Mouse (Mus musculus) gastrocnemius, postnatal 14 days (tissue): ENCODE data around the gene Mllt6. TPM values are rescaled to one million over a fixed set of nuclear protein-coding genes. Genes with fewer than 3 reads are reported as not detected.

Source experiments
- DNase-seq: peaks from one replicate; pipeline ENCODE4 v3.0.0; 2021; ENCODE audit warnings: mixed read lengths
- intact Hi-C: fragments of 180-260 bp; cut with DNase I; formaldehyde crosslinking; loops from one replicate; pipeline ENCODE4 v1.15.1; 2025; ENCODE audit warnings: low total_unique reads
- total RNA-seq, 2 experiments: library from RNA; stranded (reverse); gene quantifications; 2 replicates each; pipeline ENCODE4 v1.2.3; 2021

Gene Mllt6
- total RNA-seq, 2 experiments from 2014 or later = 26.2 to 27.4 TPM

DNA sequence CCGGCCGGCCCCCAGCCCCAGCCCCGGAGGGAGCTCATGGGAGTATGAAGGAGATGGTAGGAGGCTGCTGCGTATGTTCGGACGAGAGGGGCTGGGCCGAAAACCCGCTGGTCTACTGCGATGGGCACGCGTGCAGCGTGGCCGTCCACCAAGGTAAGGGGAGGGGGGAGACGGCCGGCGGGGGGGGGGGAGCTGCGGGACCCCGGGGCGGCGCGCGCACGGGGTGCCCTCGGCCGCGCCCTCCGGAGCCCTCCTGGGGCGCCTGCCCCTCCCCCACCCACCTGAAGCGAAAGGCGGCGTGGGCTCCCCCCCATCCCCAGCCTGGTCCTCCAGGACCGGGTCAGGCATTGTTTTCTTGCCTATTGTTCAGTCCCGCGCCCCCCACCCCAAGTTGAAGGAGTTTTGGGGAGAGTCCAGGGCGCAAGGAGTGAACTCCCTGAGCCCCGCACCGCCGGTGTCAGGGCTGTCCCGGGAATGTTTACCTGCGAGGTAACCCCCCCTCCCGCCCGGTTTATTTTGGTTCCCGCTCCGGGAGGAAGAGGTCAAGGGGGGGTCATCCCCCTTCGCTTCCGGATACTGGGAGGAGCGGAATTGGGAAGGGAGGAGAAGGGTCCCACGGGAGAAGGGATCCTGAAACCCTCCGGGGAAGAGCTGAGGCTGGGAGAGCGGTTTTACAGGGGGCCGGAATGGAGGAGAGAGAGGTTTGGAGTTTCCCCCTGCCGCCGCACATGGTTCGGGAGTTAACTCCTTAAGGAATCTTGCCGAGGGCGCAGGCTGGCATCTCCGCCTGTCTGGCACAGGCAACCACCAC lies 519 bp downstream of the Mllt6 start:
- intact Hi-C loops = no loop called here
- peak; percentile 30 for DNase-seq

DNA sequence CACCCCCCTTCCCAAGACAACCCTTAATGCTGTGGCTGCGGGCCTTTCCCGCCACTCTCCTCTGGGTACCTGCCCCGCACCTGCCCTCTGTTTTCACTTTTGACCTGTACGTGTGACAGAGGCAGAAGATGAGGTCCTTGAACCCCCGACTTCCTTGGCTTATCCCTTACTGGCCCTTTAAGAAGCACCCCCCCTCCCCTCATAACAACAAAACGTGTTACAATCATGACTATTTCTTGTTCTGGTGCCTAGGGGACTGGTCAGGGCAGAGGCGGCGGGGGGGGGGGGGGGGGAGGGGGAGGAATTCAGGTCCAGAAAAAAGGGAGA lies 1.1 kb downstream of the Mllt6 start:
- intact Hi-C loops = no loop called here
- no peak for DNase-seq

DNA sequence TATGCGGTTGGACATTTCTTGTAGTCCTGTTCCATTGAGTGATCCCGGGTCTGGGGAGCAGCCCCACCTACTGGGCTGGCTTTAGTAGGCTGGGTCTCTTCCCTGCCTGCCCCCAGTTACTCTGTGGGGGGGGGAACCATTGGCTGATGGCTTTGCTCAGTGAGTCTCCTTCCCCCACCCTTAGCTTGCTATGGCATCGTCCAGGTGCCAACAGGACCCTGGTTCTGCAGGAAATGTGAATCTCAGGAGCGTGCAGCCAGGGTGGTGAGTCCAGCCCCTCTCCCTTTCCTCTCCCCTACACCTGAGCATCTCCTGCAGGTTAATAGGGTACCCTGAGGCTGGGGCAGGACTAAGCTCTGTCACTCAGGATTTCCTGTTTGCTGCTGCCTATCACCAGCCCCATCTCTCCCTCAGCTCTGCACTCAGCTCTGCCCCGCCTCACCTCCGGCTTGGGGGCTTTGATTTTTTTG lies 1.6 kb downstream of the Mllt6 start:
- intact Hi-C loops = no loop called here
- no peak for DNase-seq

DNA sequence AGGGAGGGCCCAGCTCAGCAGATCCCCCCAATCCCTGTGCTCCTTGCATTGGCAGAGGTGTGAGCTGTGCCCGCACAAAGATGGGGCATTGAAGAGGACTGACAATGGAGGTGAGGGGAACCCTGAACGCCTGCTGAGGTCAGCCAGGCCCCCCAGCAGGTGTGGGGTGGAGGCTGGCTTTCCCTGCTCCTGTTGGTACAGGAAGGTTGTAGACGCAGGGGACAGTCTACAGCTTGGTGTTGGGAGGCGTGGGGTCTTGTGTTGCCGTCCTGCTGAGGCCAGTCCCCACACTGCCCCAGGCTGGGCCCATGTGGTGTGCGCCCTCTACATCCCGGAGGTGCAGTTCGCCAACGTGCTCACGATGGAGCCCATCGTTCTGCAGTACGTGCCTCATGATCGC lies 2.2 kb downstream of the Mllt6 start:
- intact Hi-C loops = no loop called here

DNA sequence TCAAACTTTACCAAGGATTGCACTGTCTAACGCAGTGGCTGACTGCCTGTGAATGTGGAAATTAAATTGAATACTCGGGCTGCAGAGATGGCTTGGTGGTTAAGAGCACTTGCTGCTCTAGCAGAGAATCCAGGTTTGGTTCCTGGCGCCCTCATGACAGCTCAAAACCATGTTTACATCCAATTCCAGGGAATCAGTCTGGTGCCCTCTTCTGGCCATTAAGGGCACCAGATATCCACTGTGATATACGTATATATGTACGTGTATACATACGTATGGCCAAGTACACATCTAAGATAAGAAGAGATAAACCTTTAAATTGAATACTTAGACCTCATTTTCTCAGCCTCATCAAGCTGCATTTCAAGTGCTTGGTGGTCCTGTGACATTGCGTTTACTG lies 3.0 kb downstream of the Mllt6 start:
- intact Hi-C loops = no loop called here
- DNase-seq = no peak

More for the DNA sequence above, 2.2 kb downstream of the Mllt6 start:
- no peak for DNase-seq

DNA sequence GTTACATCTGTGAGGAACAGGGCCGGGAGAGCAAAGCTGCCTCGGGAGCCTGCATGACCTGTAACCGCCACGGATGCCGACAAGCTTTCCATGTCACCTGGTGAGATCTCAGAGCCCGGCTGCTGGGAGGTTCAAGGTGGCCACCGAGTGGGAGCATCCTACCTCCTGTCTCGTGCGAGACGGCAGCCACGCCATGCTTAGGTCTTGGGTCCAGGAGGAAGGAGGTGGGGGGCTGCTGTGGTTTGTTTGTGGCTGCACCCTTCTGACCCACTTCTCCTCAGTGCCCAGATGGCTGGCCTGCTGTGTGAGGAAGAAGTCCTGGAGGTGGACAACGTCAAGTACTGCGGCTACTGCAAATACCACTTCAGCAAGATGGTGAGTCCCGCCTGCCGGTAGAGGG lies 3.6 kb downstream of the Mllt6 start:
- intact Hi-C loops = no loop called here
- DNase-seq = no peak

DNA sequence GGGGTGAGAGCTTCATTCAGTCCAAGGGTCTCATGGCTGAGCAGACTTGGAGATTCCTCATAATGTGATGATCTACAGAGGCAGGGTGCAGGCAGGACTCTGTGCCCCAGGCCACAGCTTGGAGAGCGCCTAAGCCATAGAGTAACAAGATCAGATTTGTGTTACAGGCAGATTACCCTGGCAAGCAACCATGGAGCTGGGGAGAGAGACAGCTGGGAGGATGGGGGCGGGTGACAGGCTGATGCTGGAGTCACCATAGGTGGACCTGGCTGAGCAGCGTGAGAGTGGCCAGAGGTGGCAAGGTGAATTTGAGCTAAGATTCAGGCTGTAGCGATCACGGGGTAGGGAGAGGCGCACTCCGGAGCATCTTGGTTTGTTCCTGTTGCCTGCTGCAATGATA lies 4.9 kb downstream of the Mllt6 start:
- peak; percentile 53 for DNase-seq
- intact Hi-C loops = no loop called here

DNA sequence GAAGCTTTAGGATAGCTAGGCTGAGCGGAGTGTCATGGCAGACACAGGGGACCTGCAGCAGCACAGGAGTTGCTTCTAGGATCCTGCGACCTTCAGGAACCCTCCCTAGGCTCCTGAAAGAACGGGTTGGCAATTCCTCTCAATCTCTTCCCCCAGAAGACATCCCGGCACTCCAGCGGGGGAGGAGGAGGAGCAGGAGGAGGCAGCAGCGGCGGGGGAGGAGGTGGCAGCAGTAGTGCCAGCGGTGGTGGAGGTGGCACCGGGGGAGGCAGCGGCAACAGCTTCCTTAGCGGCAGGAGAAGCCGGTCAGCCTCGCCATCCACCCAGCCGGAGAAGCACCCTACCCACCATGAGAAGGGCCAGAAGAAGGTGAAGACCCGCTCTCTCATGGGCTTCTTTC lies 6.1 kb downstream of the Mllt6 start:
- DNase-seq = peak; percentile 38

DNA sequence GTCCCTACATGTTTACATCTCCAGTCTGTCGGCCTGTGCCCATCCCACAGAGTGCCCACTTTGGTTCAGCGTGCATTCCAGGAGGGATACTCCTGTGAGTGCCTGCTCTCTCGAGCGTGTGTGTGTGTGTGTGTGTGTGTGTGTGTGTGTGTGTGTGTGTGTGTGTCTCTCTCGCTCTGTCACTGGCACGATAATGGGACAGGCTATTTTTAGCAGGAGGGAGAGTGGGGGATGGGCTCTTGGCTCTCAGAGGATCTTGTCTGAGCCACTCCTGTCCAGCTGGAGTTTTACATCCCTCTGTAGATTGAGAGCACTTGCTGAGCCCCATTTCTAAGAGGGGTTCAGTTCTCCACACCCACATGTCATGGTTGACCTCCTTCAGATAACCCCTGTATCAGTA lies 6.6 kb downstream of the Mllt6 start:
- peak; percentile 57 for DNase-seq
- intact Hi-C loops = no loop called here

More for the DNA sequence above, 6.1 kb downstream of the Mllt6 start:
- intact Hi-C loops = no loop called here

DNA sequence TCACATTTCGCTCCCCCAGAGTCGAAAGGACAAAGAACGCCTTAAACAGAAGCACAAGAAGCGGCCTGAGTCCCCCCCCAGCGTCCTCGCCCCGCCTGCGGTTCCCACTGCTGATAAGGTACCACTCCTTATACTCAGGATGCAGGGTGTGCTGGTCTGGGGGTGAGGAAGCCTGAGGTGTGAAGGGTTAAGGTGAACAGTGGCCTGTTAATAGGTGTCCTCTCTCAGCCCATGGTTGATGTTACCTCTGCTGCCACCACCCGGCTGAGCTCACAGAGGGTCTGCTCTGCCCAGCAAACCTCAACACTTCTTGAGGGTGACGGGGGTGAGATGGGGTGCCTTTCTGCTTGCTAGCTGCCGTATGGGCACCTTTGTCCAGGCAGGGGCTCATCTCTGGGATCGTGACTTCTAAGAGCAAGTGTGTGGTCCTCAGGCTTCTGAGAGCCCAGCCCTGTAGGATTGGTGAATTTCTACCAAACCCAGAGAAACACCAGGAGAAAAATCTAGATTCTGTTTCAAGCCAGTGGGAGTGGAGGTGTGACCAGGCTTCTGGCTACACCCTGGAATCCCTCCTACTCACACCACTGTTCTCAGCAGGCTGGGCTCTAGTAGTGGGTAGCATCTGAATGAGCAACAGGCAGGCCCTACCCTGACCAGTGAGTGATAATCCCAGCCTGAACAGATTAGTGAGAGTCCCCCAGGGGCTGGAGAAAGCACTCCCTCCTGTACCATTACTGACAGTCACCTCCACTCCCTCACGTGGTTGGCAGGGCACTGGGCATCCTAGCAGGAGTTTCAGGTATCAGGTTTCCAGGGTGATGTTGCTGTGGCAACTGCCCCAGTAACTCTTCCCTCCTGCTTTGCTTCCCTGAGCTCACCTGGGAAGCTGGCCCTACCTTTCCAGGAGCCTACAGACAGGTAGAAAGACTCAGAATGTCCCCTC lies 7.3 kb downstream of the Mllt6 start:
- intact Hi-C loops = no loop called here
- DNase-seq = no peak

DNA sequence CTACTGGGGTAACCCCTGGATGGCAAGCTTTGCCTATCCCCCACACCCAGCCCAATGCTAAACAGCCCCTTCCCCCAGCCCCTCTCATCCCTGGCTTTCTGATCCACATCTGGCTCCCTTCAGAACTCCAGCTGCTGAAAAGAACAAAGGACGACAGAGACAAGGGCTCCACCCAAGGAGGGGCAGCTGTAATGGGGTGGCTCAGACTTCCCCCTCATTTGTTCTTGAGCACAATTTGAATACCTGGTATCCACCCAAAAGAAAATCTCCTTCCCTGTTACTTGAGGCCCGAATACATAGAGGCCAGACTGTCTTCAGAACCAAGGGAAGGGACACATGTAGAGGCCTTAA lies 7.9 kb downstream of the Mllt6 start:
- intact Hi-C loops = no loop called here
- no peak for DNase-seq

DNA sequence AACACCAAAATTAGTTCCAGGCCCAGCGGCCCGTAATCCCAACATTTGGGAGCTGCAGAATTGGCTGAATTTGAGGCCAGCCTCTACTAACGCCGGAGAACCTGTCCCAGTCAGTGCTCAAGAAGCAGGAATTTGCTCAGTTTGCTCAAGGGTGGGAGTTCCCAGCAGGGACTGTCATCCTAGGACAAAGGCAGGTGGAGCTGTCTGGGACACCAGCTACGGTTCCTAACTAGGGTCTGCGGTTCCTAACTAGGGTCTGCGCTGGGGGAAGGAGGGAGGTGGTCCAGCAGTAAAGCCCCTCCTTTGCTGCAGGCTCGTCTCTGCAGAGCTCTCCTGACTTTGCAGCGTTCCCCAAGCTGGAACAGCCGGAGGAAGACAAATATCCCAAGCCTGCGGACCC lies 9.9 kb downstream of the Mllt6 start:
- DNase-seq = no peak
- intact Hi-C loops = no loop called here

DNA sequence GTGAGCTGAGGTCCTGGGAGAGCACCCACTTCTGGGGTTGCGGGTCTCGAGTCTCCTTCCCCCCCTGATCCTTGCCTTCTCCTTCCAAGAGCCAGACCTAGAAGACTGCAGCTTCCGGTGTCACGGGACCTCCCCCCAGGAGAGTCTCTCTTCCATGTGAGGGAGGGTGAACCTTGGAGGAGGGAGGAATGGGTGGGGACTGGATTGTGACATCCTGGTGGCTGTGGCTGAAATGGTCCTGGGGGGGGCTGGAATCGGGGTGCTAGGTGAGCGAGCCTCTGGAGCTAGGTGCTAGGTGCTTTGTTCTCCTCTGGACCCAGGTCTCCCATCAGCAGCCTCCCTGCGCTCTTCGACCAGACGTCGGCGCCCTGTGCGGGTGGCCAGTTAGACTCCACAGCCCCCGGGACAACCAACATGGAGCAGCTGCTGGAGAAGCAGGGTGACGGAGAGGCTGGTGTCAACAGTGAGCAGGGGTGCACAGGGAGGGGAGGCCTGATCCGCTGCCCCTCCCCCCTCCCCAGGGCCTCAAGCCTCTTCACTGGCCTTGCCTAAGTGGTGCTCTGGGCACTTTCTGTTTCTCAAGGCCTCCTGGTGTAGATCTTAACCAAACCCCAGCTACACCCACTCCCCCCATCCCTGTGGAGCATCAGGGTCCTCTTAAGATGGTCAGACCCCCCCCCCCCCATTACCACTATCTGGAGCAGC lies 13.0 kb downstream of the Mllt6 start:
- DNase-seq = no peak
- intact Hi-C loops = no loop called here

DNA sequence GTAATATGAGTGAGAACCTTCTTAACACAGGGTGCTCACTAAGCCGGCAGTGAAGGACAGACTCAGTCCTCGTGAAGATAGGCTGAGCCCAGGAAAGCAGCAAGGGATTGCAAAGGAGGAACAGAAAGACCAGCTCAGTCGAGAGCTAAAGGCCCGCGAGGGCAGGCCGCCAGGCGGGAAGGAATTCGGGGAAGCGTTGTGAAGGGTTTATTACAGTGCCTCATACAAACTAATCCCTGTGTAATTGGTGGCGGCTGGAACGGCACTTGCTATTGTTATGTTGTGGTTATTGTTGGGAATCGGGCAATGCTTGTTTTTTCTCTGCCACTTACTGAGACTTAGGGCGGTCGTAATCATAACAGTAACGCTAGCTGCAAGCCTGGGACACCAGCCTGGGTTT lies 14.2 kb downstream of the Mllt6 start:
- DNase-seq = no peak
- intact Hi-C loops = no loop called here

DNA sequence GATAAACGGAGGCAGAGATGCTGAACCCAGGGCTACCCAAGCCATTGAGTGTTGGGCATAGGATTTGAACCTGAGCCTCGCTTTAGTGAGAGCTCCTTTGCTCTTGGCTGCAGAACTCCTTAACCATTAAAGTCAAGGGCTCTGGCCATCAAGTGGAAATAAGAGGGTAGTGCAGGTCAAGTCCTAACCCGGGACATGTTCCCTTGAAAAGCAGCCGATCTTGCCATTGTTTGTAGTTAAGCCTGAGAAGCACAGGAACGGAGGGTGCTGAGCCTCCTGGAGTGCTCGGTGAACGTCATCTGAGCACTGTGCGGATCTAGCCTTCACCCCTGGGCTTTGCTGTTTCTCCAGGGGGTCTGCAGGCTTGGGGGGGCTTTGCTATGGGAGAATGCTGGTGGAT lies 14.6 kb downstream of the Mllt6 start:
- intact Hi-C loops = no loop called here
- no peak for DNase-seq

DNA sequence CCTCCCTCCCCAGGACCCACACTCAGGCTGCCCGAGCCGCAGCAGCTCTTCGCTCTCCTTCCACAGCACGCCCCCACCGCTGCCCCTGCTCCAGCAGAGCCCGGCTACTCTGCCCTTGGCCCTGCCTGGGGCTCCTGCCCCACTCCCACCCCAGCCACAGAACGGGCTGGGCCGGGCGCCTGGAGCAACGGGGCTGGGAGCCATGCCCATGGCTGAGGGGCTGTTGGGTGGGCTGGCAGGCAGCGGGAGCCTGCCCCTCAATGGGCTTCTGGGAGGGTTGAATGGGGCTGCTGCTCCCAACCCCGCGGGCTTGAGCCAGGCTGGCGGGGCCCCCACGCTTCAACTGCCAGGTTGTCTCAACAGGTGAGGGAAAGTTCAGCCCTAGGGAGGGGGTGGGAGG lies 15.1 kb downstream of the Mllt6 start:
- intact Hi-C loops = no loop called here
- DNase-seq = no peak

DNA sequence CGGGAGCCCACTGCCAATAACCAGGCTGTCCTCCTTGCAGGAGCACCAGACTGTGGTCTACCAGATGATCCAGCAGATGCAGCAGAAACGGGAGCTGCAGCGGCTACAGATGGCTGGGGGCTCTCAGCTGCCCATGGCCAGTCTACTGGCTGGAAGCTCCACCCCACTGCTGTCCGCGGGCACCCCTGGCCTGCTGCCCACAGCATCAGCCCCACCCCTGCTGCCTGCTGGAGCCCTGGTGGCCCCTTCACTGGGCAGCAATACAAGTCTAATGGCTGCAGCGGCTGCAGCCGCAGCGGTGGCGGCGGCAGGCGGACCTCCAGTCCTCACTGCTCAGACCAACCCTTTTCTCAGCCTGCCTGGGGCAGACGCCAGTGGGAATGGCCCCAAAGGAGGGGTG lies 17.2 kb downstream of the Mllt6 start:
- intact Hi-C loops = no loop called here
- DNase-seq = peak; percentile 41

DNA sequence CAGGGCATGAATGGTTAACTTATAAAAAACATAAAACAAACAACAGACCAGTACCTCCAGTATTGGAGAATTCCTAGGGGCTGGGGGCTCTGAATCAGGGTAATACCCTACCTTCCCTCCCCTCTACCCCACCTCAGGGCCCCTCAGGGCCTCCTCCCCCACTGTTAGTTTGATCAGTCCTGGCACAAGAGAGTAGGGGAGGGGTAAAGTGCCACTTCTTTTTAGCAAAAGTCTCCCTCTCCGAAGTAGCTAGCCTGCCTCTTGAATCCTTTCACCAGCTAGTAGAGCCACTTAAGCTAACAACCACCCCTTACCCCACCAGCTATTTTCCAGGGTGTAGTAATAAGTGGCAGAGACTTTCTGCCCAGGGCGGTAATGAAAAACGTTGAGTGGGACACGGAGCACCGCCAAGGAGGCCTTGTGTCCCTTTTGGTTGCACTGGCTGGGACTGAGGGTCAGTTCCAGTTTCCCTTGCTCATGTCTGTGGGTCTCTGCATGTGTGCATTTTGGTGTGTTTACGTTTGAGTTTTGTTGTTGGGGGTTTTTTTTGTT lies 19.4 kb downstream of the Mllt6 start:
- DNase-seq = no peak
- intact Hi-C loops = no loop called here

DNA sequence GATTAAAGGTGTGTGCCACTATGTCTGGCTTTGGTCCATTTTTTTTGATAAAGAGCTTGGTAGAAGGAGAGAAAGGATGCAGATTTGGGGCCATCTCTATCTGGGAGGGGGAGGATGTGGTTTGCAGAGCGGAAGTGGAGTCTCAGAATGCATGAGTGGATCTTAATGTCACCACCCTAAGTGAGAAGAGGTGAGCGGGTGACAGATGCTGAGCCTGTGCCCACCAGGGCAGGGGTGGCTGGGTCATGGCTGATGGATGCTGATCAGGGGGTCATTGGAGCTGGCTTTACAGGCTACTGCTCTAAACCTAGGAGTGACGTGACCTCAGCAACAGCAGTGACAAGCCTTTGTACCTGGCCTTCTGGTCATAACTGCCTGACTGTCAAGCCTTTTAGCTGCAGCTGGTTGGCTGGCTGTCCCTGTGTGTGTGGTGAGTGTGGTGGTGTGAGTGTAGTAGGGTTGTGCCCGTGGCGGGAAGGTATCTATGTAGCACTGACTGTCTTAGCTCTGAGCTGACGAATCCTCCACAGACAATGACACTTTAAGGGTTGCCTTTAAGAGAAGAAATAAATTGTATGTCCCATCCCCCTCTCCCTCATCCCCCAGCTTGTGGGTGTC lies 21.0 kb downstream of the Mllt6 start:
- no peak for DNase-seq
- intact Hi-C loops = no loop called here

DNA sequence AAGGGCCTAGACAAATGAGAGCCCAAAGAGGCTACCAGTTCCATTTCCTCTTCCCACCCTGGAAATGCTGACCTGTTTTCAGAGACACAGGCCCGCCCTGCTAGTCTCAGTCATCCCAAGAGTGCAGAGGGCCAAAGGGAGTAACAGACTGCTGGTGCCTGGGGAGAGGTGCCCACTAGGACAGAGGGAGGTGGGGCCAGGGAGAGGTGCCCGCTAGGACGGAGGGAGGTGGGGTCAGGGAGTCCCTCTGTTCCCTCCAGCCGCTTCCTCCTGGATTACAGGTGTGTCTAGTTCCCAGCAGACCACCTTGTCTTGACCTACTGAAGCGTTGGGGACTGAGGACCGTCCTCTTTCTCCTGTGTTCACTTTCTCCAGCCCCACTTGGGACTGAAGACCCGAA lies 21.6 kb downstream of the Mllt6 start:
- intact Hi-C loops = no loop called here

More for the DNA sequence above, 21.6 kb downstream of the Mllt6 start:
- peak; percentile 32 for DNase-seq
